In genomic region chr11:19111916-19112575, GRCm38 (mm10) we compare ENCODE assay signal across 9 mouse cellular contexts.
DNase-seq lines count a peak whose midpoint lies in the region; ATAC-seq lines count a peak whose summit lies in the region.
"Had no signal": no experiment of that assay in that cellular context is flagged by ENCODE, and none has a peak within 500 bp of the region (broad histone marks: within the 10 kb centered on the region; RNA-seq: fewer than 3 reads in every experiment).

No protein-coding gene starts in this region.

- ATAC-seq in frontal cortex, adult (ENCODE audit: low TSS enrichment): no peak

- peak; percentile 6 to 15 for DNase-seq in frontal cortex, postnatal 10 days (ENCODE audit: low spot score in 2 of 2)
- DNase-seq in urinary bladder, postnatal 14 days (ENCODE audit: low spot score): peak; percentile 13
- no peak for DNase-seq in urinary bladder, postnatal 25 days (ENCODE audit: low spot score)
- peak; percentile 61 to 72 for DNase-seq in kidney, postnatal 4 days
- DNase-seq in embryo, embryonic 10.5 days (ENCODE audit: low spot score): no peak
- no peak for DNase-seq in layer of hippocampus, adult 9-11 months
- DNase-seq in layer of hippocampus, postnatal 25 days (ENCODE audit: extremely low spot score in 1 of 2, low spot score in 1 of 2): no peak
- DNase-seq: liver, embryonic 13.5 days had no signal

Comparison
In these comparisons a context has a peak if more than half of its experiments do, and no peak if none do; other contexts are left out.
1. DNase-seq: peak in frontal cortex, postnatal 10 days (2 of 2), urinary bladder, postnatal 14 days (single experiment) and kidney, postnatal 4 days (2 of 2); none in urinary bladder, postnatal 25 days (single experiment), embryo, embryonic 10.5 days (single experiment), layer of hippocampus, adult 9-11 months (single experiment) and layer of hippocampus, postnatal 25 days (0 of 2).